Mouse (Mus musculus) stomach, embryonic 15.5 days (tissue): ENCODE results near the gene Vps45. TPM values are rescaled to one million over a fixed set of nuclear protein-coding genes. Genes with fewer than 3 reads are reported as not detected.
"Not testable (repeated sequence)": the region's sequence is repeated elsewhere in the genome, so short reads cannot be mapped to it uniquely, and the experiment has no call there.

Source experiments
- ATAC-seq: fragments of 200-750 bp; cut with Nextera tagmentation; 2 replicates; pipeline ENCODE4 v1.8.0; 2017; ENCODE audit warnings: low read depth, moderate number of reproducible peaks, moderate TSS enrichment; ENCODE audit not compliant: insufficient read depth, low FRiP score
- H3K27ac ChIP-seq: fragments of 300-500 bp; sonication (generic); 2 replicates; pipeline ENCODE4 v1.5.1; 2015; ENCODE audit warnings: mild to moderate bottlenecking, inconsistent platforms
- H3K27me3 ChIP-seq: fragments of 300-500 bp; sonication (generic); replicated peaks from 2 replicates; pipeline ENCODE4 v1.6.1; 2015; ENCODE audit warnings: inconsistent platforms
- H3K36me3 ChIP-seq: fragments of 300-500 bp; sonication (generic); 2 replicates; pipeline ENCODE4 v1.6.1; 2015; ENCODE audit warnings: inconsistent platforms
- H3K4me1 ChIP-seq: fragments of 300-500 bp; sonication (generic); 2 replicates; pipeline ENCODE4 v1.6.1; 2015; ENCODE audit warnings: inconsistent platforms
- H3K4me2 ChIP-seq: fragments of 300-500 bp; sonication (generic); 2 replicates; pipeline ENCODE4 v1.6.1; 2015; ENCODE audit warnings: mild to moderate bottlenecking, inconsistent platforms
- H3K4me3 ChIP-seq: fragments of 300-500 bp; sonication (generic); replicated peaks from 2 replicates; pipeline ENCODE4 v1.5.1; 2015; ENCODE audit warnings: inconsistent platforms
- H3K9ac ChIP-seq: fragments of 300-500 bp; sonication (generic); 2 replicates; pipeline ENCODE4 v1.6.1; 2015; ENCODE audit warnings: inconsistent platforms
- H3K9me3 ChIP-seq: fragments of 300-500 bp; sonication (generic); 2 replicates; pipeline ENCODE4 v1.6.1; 2016; ENCODE audit warnings: inconsistent platforms
- WGBS: fragments of 180-500 bp; shearing (Covaris S2); methylation state at CpG from one replicate; pipeline ENCODE4 v1.1.7; 2015; 5-methylcytosine and 5-hydroxymethylcytosine counted together
- polyA plus RNA-seq: library from polyadenylated mRNA; unstranded; fragments of >200 nt; fragmentation: Nextera tagmentation; extraction: Ambion mirVana; gene quantifications from 2 replicates; pipeline ENCODE4 v1.2.1, GENCODE M21; 2015

The Vps45 gene
- polyA plus RNA-seq, 1 experiment from 2014 or later, result 33.9 TPM

DNA sequence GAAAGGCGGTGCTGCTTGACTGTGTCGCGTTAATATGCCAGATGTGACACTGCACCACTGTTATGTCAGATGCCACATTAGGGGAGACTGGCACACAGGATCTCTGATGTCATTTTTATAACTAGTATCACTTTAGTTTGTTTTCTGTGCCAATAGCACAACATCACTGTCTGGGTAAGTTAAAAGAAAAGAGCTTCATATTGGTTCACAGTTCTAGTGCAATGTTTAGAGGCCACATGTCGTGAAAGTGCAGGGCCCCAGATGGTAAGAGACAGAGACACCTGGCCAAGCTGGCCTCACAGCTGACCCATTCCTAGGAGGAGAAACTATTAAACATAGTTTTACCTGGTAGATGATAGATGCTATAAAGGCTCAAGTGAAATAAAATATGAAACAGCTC lies 7.1 kb downstream of the Vps45 start:
- no peaks in the 10 kb centered on the region for H3K36me3 ChIP-seq
- 85% methylated on average over 4 of the region's 4 CpGs for WGBS
- no peak for ATAC-seq
- H3K4me3 ChIP-seq, result no peak overlapping the region
- no peaks in the 10 kb centered on the region for H3K4me1 ChIP-seq
- H3K4me2 ChIP-seq, result no peak overlapping the region
- no peak overlapping the region for H3K27ac ChIP-seq
- no peak overlapping the region for H3K9ac ChIP-seq
- no peaks in the 10 kb centered on the region for H3K27me3 ChIP-seq
- no peaks in the 10 kb centered on the region for H3K9me3 ChIP-seq

DNA sequence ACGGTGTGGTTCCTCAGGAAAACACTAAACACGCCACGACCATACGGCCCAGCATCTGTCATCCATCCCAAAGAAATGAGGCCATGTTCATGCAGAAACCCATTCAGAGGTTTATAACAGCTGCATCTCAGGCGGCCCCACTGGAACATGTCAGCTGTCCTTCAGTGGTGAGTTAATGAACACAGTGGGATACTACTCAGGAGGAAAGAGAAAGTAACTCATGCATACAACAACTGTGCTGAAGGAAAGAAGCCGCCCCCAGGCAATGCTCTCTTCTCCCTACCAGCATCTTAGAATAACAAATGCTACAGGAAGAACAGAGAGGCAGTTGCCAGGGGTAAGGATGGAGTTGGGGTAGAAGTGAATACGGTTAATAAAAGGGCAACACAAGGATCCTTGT lies 7.5 kb downstream of the Vps45 start:
- peaks cover 4% of the 10 kb centered on the region; the same call in 1 of the 2 replicates for H3K36me3 ChIP-seq
- H3K4me2 ChIP-seq, result no peak overlapping the region
- WGBS, result 79% methylated on average over 7 of the region's 7 CpGs
- H3K4me1 ChIP-seq, result no peaks in the 10 kb centered on the region
- H3K27me3 ChIP-seq, result no peaks in the 10 kb centered on the region
- no peak overlapping the region for H3K9ac ChIP-seq
- no peak overlapping the region for H3K27ac ChIP-seq
- ATAC-seq, result no peak
- H3K4me3 ChIP-seq, result no peak overlapping the region
- H3K9me3 ChIP-seq, result no peaks in the 10 kb centered on the region

DNA sequence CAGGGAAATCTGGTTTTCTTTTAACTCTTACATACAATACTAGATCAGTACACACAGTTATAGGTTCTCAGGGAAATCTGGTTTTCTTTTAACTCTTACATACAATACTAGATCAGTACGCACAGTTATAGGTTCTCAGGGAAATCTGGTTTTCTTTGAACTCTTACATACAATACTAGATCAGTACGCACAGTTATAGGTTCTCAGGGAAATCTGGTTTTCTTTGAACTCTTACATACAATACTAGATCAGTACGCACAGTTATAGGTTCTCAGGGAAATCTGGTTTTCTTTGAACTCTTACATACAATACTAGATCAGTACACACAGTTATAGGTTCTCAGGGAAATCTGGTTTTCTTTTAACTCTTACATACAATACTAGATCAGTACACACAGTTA lies 13.7 kb downstream of the Vps45 start:
- H3K4me3 ChIP-seq, H3K4me2 ChIP-seq, H3K4me1 ChIP-seq, H3K9me3 ChIP-seq, H3K27me3 ChIP-seq, ATAC-seq, H3K27ac ChIP-seq, H3K9ac ChIP-seq: not testable (repeated sequence)
- H3K36me3 ChIP-seq, result peaks cover 11% of the 10 kb centered on the region; the same call in 1 of the 2 replicates
- WGBS, result 88% methylated on average over 3 of the region's 3 CpGs

DNA sequence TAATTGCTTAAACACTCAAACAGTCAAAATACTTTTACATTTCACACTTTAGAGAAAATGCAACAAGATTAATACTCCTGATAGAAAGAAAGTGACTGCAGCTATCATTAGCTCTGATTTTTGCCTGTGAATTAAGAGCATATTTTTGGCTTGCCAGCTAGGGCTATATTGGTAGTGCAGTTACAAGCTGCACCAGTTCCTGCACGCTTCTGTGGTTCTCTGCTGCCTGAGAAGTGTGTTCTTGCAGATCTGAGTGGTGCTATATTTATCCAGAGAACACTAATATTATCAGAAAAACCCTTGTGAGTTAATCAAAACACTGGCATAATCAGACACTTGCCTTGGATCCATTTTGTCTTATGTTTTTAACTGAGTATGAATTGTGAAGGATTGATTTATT lies 15.2 kb downstream of the Vps45 start:
- Histone ChIP-seq H3K4me2 (no peak overlapping the region), H3K27me3 (no peaks in the 10 kb centered on the region), H3K9me3 (no peaks in the 10 kb centered on the region), H3K36me3 (peaks cover 11% of the 10 kb centered on the region; the same call in 1 of the 2 replicates), H3K9ac (no peak overlapping the region), H3K27ac (no peak overlapping the region), H3K4me1 (no peaks in the 10 kb centered on the region), H3K4me3 (no peak overlapping the region)
- WGBS, result 76% methylated on average over 1 of the region's 1 CpGs
- no peak for ATAC-seq

GRCm38 (mm10) chr3:96041079-96041478 lies 17.2 kb downstream of the Vps45 start:
- no peak overlapping the region for H3K27ac ChIP-seq
- no peak overlapping the region for H3K4me2 ChIP-seq
- ATAC-seq, result no peak
- H3K4me3 ChIP-seq, result no peak overlapping the region
- H3K9me3 ChIP-seq, result no peaks in the 10 kb centered on the region
- H3K9ac ChIP-seq, result no peak overlapping the region
- peaks cover 10% of the 10 kb centered on the region; the same call in 1 of the 2 replicates for H3K36me3 ChIP-seq
- WGBS, result 92% methylated on average over 6 of the region's 6 CpGs
- no peaks in the 10 kb centered on the region for H3K27me3 ChIP-seq
- H3K4me1 ChIP-seq, result no peaks in the 10 kb centered on the region

DNA sequence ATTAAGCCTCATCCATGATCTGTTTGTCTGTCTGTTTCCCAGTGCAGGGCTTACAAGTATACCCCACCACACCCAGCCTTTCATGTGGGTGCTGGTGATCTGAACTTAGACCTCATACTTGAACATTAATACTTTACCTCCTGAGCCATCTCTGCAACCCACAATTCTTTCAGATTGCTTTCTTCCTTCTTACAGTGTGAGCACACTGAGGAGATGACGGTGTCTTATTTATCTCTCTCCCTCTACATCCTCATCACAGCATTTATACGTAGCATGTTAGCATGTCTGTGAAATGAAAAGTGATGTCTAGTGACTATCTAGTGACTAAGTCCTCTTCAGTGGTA lies 17.6 kb downstream of the Vps45 start:
- Histone ChIP-seq H3K4me3 (no peak overlapping the region), H3K4me1 (no peaks in the 10 kb centered on the region), H3K36me3 (0 out of 2 replicates have a peak, but pooled peaks cover 5% of the 10 kb centered on the region), H3K9me3 (no peaks in the 10 kb centered on the region), H3K4me2 (no peak overlapping the region), H3K27ac (no peak overlapping the region), H3K9ac (no peak overlapping the region), H3K27me3 (no peaks in the 10 kb centered on the region)
- no peak for ATAC-seq
- WGBS, result 92% methylated on average over 2 of the region's 2 CpGs

DNA sequence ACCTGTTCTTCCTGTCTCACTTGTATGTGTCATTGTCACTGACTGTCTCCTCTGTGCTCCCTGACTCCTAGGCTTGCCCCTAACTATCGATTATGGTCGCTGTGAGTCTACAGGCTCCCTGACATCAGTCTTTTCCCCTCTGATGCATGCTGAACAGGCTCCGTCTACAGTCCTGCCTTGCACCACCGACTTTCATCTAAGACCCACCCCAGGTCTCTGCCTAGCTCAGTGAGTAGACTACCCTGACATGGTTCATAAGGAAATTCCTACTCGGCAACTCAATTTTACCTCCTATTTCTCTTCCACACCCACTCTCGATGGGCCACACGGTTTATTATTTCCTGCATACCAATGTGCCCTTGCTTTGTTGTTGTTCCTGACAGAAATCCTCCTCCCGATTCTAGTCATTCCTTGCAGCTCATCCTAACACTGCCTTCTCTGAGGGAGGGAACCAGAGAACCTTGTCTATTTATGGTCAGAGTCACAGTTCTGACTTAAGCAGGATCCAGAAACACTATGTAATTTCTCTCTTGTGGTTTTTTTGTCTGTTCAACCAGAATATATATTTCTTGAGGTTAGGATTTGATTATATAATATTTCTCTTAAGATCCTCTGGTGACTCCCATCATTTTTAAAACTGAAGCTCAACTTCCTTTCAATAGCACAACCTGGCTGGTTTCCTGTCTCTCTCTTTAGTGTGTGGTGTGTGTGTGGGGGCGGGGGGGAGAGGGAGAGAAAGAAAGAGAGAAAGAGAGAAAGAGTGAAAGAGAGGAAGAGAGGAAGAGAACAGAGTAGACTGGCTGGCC lies 18.2 kb downstream of the Vps45 start:
- 74% methylated on average over 9 of the region's 9 CpGs for WGBS
- no peaks in the 10 kb centered on the region for H3K9me3 ChIP-seq
- no peak overlapping the region for H3K27ac ChIP-seq
- H3K4me3 ChIP-seq, result no peak overlapping the region
- no peak overlapping the region for H3K4me2 ChIP-seq
- H3K9ac ChIP-seq, result no peak overlapping the region
- no peaks in the 10 kb centered on the region for H3K4me1 ChIP-seq
- no peaks in the 10 kb centered on the region for H3K27me3 ChIP-seq
- no peak for ATAC-seq
- no peaks in the 10 kb centered on the region for H3K36me3 ChIP-seq

DNA sequence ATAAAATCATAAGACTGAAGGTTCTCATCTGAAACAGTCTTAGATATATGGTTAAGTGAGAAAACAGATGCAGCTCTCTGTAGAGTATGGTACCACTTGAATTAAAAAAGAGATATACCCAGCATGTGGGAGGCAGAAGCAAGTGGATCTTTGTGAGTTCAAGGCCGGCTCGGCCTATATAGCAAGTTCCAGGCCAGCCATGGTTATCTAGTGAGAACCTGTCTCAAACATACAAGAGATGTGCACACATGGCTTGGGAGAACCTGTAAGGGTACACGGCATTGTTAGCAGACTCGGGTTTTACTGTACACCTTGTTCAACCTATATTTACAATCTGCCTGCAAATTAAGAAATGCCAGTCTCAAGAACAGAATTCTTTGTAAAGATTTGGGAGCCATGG lies 19.4 kb downstream of the Vps45 start:
- H3K9me3 ChIP-seq, result no peaks in the 10 kb centered on the region
- no peaks in the 10 kb centered on the region; the same call in 1 of the 2 replicates for H3K4me1 ChIP-seq
- no peak for ATAC-seq
- WGBS, result 93% methylated on average over 4 of the region's 4 CpGs
- H3K36me3 ChIP-seq, result no peaks in the 10 kb centered on the region
- H3K27ac ChIP-seq, result no peak overlapping the region
- no peak overlapping the region for H3K4me3 ChIP-seq
- H3K4me2 ChIP-seq, result no peak overlapping the region
- no peak overlapping the region for H3K9ac ChIP-seq
- no peaks in the 10 kb centered on the region for H3K27me3 ChIP-seq

DNA sequence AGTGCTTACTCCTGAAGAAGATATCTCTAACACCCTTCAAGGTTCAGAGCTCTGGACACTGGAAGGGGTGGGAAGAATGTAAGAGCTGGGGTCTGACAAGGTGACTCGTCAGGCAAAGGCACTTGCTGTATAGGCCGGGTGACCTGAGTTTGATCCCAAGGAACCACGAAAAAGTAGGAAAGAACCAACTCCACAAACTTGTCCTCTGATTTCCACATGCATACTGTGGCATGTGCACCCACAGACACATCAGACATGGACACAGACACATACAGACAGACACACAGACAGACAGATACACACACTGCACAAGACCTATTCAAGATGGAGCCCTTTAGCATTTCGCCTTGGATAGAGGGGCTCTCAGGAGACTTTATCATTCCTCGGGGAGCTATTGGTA lies 20.1 kb downstream of the Vps45 start:
- H3K36me3 ChIP-seq, result no peaks in the 10 kb centered on the region
- H3K9ac ChIP-seq, result no peak overlapping the region
- H3K27me3 ChIP-seq, result no peaks in the 10 kb centered on the region
- no peak overlapping the region for H3K4me2 ChIP-seq
- ATAC-seq, result no peak
- WGBS, result 79% methylated on average over 5 of the region's 5 CpGs
- H3K4me1 ChIP-seq, result no peaks in the 10 kb centered on the region; the same call in 1 of the 2 replicates
- no peak overlapping the region for H3K4me3 ChIP-seq
- H3K27ac ChIP-seq, result no peak overlapping the region
- H3K9me3 ChIP-seq, result no peaks in the 10 kb centered on the region

- Histone ChIP-seq H3K4me2 (no peak overlapping the region), H3K4me3 (no peak overlapping the region), H3K27me3 (no peaks in the 10 kb centered on the region), H3K27ac (no peak overlapping the region), H3K4me1 (no peaks in the 10 kb centered on the region; the same call in 1 of the 2 replicates), H3K36me3 (no peaks in the 10 kb centered on the region), H3K9me3 (no peaks in the 10 kb centered on the region), H3K9ac (no peak overlapping the region)
- ATAC-seq, result no peak
- WGBS, result 88% methylated on average over 6 of the region's 6 CpGs
Measured at GRCm38 (mm10) chr3:96036796-96037195, 21.5 kb downstream of the Vps45 start.

DNA sequence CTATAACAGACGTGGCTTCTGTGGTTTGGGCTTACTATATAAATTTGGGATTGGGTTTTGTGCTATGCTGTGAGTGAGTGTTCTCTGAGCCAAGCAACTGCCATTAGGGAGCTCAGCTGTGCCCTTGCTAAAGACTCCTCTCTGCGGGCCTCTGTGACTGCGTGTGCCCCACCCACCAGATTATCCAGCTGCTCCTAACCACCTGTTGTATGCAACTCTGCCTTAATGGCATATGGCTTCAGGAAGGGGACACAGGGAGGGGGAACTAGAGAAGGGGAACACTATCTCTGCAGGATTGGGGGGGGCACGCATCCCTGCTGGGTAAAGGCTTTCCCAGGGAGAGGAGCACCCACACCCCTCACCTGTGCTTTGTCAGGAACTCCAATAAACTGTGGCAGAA lies 25.2 kb downstream of the Vps45 start:
- 77% methylated on average over 4 of the region's 4 CpGs for WGBS
- Histone ChIP-seq H3K4me2 (no peak overlapping the region), H3K4me3 (no peak overlapping the region), H3K4me1 (no peaks in the 10 kb centered on the region; the same call in 1 of the 2 replicates), H3K9me3 (no peaks in the 10 kb centered on the region), H3K27ac (no peak overlapping the region), H3K27me3 (no peaks in the 10 kb centered on the region), H3K36me3 (no peaks in the 10 kb centered on the region), H3K9ac (no peak overlapping the region)
- no peak for ATAC-seq

DNA sequence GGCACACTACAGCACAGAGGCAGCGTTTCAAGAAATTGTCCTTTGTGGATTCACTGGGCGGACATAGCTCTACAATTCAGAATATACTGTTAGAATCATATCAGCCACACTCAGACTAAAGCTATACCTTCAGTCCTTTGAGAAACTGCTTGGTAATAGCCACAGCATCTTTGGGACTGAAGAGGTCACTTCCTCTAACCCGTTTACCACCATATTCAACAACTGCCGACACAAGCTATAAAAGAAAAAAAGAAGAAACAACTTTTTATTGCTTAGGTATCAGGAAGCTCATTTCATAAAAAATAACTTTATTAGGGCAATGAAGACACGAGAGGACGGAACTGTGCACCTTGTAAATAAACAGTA lies 25.6 kb downstream of the Vps45 start:
- Histone ChIP-seq H3K36me3 (no peaks in the 10 kb centered on the region), H3K27me3 (no peaks in the 10 kb centered on the region), H3K27ac (no peak overlapping the region), H3K4me3 (no peak overlapping the region), H3K9ac (no peak overlapping the region), H3K4me1 (no peaks in the 10 kb centered on the region; the same call in 1 of the 2 replicates), H3K4me2 (no peak overlapping the region), H3K9me3 (no peaks in the 10 kb centered on the region)
- 82% methylated on average over 6 of the region's 6 CpGs for WGBS
- no peak for ATAC-seq
